Mouse (Mus musculus) E14TG2a.4 (cell line): ENCODE data around the gene Atrnl1.

ENCODE experiments used
- CTCF ChIP-seq: conservative IDR thresholded peaks from 2 replicates; pipeline ENCODE4 v1.5.1; 2014; ENCODE audit warnings: low read length
- NANOG ChIP-seq: IDR thresholded peaks from 2 replicates; pipeline ENCODE4 v1.6.1; 2014; ENCODE audit warnings: borderline replicate concordance, low read length, mixed read lengths
- POU5F1 ChIP-seq: IDR thresholded peaks from 2 replicates; pipeline ENCODE4 v1.6.1; 2014; ENCODE audit warnings: low read length, borderline replicate concordance

- TF ChIP-seq CTCF (no peak), POU5F1 (no peak), NANOG (no peak)
Measured at GRCm38 (mm10) chr19:58111291-58111690, 500.5 kb downstream of the Atrnl1 start.
